Mouse (Mus musculus) layer of hippocampus, adult 8-10 months (tissue): Measurements from ENCODE around the gene Suds3. TPM values are rescaled to one million over a fixed set of nuclear protein-coding genes. Genes with fewer than 3 reads are reported as not detected.

Experiments used
- DNase-seq, 2 experiments: peaks; one replicate each; pipeline ENCODE4 v3.0.0; 2022; ENCODE audit warnings: low spot score in 2 of 2
- total RNA-seq, 4 experiments: library from RNA; stranded (reverse); gene quantifications; 2 replicates each; pipeline ENCODE4 v1.2.4; 2022

Gene Suds3
- total RNA-seq, 4 experiments from 2014 or later: 110 to 124 (median 116) TPM

DNA sequence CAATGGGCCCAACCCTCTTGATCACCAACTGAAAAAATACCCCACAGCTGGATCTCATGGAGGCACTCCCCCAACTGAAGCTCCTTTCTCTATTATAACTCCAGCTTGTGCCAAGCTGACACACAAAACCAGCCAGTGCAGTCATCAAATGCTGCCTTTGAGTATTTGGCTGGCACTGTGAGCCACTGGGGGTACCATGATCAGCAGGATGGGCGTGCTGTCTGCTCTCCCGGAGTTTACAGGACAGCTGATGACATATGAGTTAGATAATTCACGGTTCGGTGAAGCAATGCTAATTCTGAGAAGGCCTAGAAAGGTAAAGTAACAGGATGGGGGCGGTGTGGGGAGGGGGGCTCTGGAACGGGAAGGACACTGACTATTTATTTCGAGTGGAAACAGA, 66.0 kb downstream of the Suds3 start:
- no peak for DNase-seq

DNA sequence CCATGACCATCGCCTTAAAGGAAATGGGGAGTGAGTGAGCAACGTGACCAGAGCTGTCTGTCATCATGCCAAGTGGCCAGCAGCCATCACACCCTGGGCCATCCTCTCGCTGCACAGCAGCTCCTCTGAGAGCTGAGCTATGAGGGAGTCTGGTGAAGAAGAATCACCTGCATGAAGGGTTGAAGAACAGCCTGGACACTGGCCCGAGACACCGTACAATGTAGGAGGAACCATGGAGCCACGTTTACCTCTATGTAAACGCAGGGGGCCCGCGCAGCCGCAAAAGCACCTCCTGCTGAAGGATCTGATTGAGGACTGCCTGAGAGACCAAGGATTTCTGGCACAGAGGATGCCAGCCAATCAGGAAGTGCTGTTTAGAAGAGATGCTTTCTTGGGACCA, 70.8 kb downstream of the Suds3 start:
- no peak for DNase-seq

DNA sequence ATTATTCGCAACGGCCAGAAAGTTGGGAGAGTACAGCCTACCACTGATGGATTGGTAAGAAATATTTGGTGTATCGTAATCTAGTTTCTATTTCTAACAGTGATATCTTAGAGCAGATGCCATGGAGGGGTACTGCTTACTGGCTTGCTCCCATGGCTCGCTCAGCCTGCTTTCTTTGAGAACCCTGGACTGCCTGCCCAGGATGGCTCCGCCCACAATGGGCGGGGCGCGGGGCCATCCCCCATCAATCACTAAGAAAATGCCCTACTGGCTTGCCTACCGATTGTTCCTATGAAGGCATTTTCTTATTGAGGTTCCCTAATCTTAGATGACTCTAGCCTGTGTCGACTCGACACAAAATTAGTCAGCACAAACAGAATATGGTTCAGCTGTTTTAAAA, 73.3 kb downstream of the Suds3 start:
- DNase-seq: no peak

Other genes starting within 250 kb of the Suds3 start
- 10 to 100 TPM; 55.8 to 65.4 (median 61.2) TPM for gene Taok3, start 4.0 kb upstream of the Suds3 start, total RNA-seq
- 100 to 1,000 TPM; 650 to 713 (median 683) TPM for gene Pebp1, start 171.5 kb upstream of the Suds3 start, total RNA-seq
- 1 to 10 TPM; 2.1 to 4.8 (median 3.0) TPM for gene Vsig10, start 203.0 kb upstream of the Suds3 start, total RNA-seq
- gene Wsb2, start 241.2 kb upstream of the Suds3 start, total RNA-seq: 100 to 1,000 TPM; 228 to 259 (median 247) TPM